Mouse (Mus musculus) mature B cell (primary cell): ENCODE results near the gene 4930469K13Rik.
"Not testable (repeated sequence)": the region's sequence is repeated elsewhere in the genome, so short reads cannot be mapped to it uniquely, and the experiment has no call there.

Experiments
- in situ Hi-C: fragments of 300-500 bp; cut with MboI; formaldehyde crosslinking; loops from 2 replicates; pipeline ENCODE4 v1.14.3; 2019

Gene 4930469K13Rik

GRCm38 (mm10) chr11:34098422-34098821 is at the start of gene 4930469K13Rik:
Gene 4930469K13Rik, minus strand, starts transcription at chr11:34098554.
- in situ Hi-C loops: no loop called here

- in situ Hi-C loops: no loop called here
These were observed 48.6 kb upstream of the 4930469K13Rik start for GRCm38 (mm10) chr11:34146934-34147333.

GRCm38 (mm10) chr11:34144421-34144820 is 46.1 kb upstream of the 4930469K13Rik start:
- in situ Hi-C loops: no loop called here

GRCm38 (mm10) chr11:34143984-34144383 is 45.6 kb upstream of the 4930469K13Rik start:
- in situ Hi-C loops: no loop called here

GRCm38 (mm10) chr11:34139296-34139695 is 40.9 kb upstream of the 4930469K13Rik start:
- in situ Hi-C loops: no loop called here

GRCm38 (mm10) chr11:34128412-34128811 is 30.1 kb upstream of the 4930469K13Rik start:
- in situ Hi-C loops: no loop called here

GRCm38 (mm10) chr11:34125727-34126126 is 27.4 kb upstream of the 4930469K13Rik start:
- in situ Hi-C loops: not testable (repeated sequence)

- in situ Hi-C loops: no loop called here
These were observed 26.5 kb upstream of the 4930469K13Rik start for GRCm38 (mm10) chr11:34124852-34125251.

- in situ Hi-C loops: no loop called here
These were observed 24.8 kb upstream of the 4930469K13Rik start for GRCm38 (mm10) chr11:34123147-34123546.

- in situ Hi-C loops: no loop called here
These were observed 20.0 kb upstream of the 4930469K13Rik start for GRCm38 (mm10) chr11:34118319-34118718.

GRCm38 (mm10) chr11:34117581-34117980 is 19.2 kb upstream of the 4930469K13Rik start:
- in situ Hi-C loops: no loop called here

- in situ Hi-C loops: no loop called here
These were observed 18.3 kb upstream of the 4930469K13Rik start for GRCm38 (mm10) chr11:34116572-34117135.

GRCm38 (mm10) chr11:34113760-34114159 is 15.4 kb upstream of the 4930469K13Rik start:
- in situ Hi-C loops: no loop called here

- in situ Hi-C loops: no loop called here
These were observed 14.5 kb upstream of the 4930469K13Rik start for GRCm38 (mm10) chr11:34112781-34113380.

- in situ Hi-C loops: no loop called here
These were observed 13.6 kb upstream of the 4930469K13Rik start for GRCm38 (mm10) chr11:34111940-34112339.

GRCm38 (mm10) chr11:34109260-34109659 is 10.9 kb upstream of the 4930469K13Rik start:
- in situ Hi-C loops: no loop called here

- in situ Hi-C loops: no loop called here
These were observed 6.6 kb upstream of the 4930469K13Rik start for GRCm38 (mm10) chr11:34104919-34105318.

GRCm38 (mm10) chr11:34101827-34102226 is 3.5 kb upstream of the 4930469K13Rik start:
- in situ Hi-C loops: no loop called here

- in situ Hi-C loops: no loop called here
These were observed 11.3 kb downstream of the 4930469K13Rik start for GRCm38 (mm10) chr11:34087064-34087463.

- in situ Hi-C loops: no loop called here
These were observed 12.1 kb downstream of the 4930469K13Rik start for GRCm38 (mm10) chr11:34086164-34086751.

GRCm38 (mm10) chr11:34084639-34085038 is 13.7 kb downstream of the 4930469K13Rik start:
- in situ Hi-C loops: no loop called here

GRCm38 (mm10) chr11:34083795-34084194 is 14.6 kb downstream of the 4930469K13Rik start:
- in situ Hi-C loops: no loop called here
